Mouse (Mus musculus) kidney, adult 2 months (tissue): ENCODE measurements around the gene Sec31b. TPM values are rescaled to one million over a fixed set of nuclear protein-coding genes. Genes with fewer than 3 reads are reported as not detected.

Source experiments
- DNase-seq: peaks from one replicate; pipeline ENCODE4 v3.0.0; 2021
- H3K27ac ChIP-seq: fragments of 200-500 bp; 2 replicates; pipeline ENCODE4 v1.5.1; 2012; ENCODE audit warnings: low read depth, low read length, control low read depth, inconsistent platforms; ENCODE audit not compliant: insufficient read depth
- H3K27me3 ChIP-seq: fragments of 200-500 bp; replicated peaks from 2 replicates; pipeline ENCODE4 v1.6.1; 2012; ENCODE audit warnings: mild to moderate bottlenecking, moderate library complexity, low read length, inconsistent platforms; ENCODE audit not compliant: control insufficient read depth, insufficient read depth
- H3K36me3 ChIP-seq: fragments of 200-500 bp; 2 replicates; pipeline ENCODE4 v1.6.1; 2012; ENCODE audit warnings: mild to moderate bottlenecking, moderate library complexity, low read length, inconsistent platforms; ENCODE audit not compliant: control insufficient read depth, insufficient read depth
- H3K4me1 ChIP-seq: fragments of 200-500 bp; 2 replicates; pipeline ENCODE4 v1.6.1; 2011; ENCODE audit warnings: low read length; ENCODE audit not compliant: control insufficient read depth, insufficient read depth
- H3K4me3 ChIP-seq: fragments of 200-500 bp; 2 replicates; pipeline ENCODE4 v1.5.1; 2011; ENCODE audit warnings: mild to moderate bottlenecking, low read depth, low read length, control low read depth; ENCODE audit not compliant: insufficient read depth
- CTCF ChIP-seq: fragments of 200-500 bp; conservative IDR thresholded peaks from 2 replicates; pipeline ENCODE4 v1.5.1; 2011; ENCODE audit warnings: low read depth, mild to moderate bottlenecking, control low read depth, low read length, moderate library complexity, mixed read lengths; ENCODE audit not compliant: insufficient read depth, insufficient read length
- POLR2A ChIP-seq: fragments of 200-500 bp; IDR thresholded peaks from one replicate; pipeline ENCODE4 v1.6.1; 2011; ENCODE audit warnings: low read depth, low read length, control low read depth
- WGBS: fragments of 180-500 bp; shearing (Covaris S2); methylation state at CpG from one replicate; pipeline ENCODE4 v1.1.7; 2018; 5-methylcytosine and 5-hydroxymethylcytosine counted together
- polyA plus RNA-seq: library from polyadenylated mRNA; depleted of rRNA; stranded (reverse); fragments of >200 nt; gene quantifications from 2 replicates; pipeline ENCODE4 v1.2.3, GENCODE M21; 2012

Gene Sec31b
- polyA plus RNA-seq, 1 experiment: 5.3 TPM

- TF ChIP-seq CTCF (0 out of 2 replicates have a peak, but pooled peaks have one; percentile 2), POLR2A (no peak)
- no peak overlapping the region for H3K27ac ChIP-seq
- H3K27me3 ChIP-seq: no peaks in the 10 kb centered on the region
- H3K4me3 ChIP-seq: no peak overlapping the region
- peak; percentile 15 for DNase-seq
- H3K4me1 ChIP-seq: no peaks in the 10 kb centered on the region; the same call in 1 of the 2 replicates
- 54% methylated on average over 14 of the region's 14 CpGs for WGBS
- no peaks in the 10 kb centered on the region for H3K36me3 ChIP-seq
Measured at GRCm38 (mm10) chr19:44514521-44515451, 30.9 kb downstream of the Sec31b start.

DNA sequence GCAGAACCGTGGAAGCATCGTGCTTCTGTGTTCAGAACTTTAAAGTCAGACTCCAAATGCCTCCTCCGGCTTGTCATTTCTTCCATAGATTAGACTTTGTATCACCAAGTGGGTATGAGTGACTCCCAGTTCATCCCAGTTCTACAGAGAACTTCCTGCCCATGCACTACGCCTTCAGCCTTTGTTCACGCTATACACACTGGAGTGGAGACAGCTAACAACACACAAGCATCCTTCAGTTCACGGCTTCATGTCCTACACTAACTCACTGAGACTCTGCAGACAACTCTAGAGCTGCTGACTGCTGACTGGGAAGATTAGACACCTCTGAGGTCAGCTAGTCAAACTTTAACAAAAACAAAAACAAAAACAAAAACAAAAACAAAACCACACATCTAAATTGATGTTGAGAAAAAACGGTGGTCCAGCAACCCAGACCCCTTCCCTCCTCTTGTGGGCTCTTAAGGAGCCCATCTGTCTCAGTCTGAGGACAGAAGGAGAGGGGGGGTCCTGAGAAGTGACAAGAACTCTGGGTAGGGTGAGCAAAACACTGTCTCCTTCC, 31.7 kb downstream of the Sec31b start:
- WGBS: 38% methylated on average over 7 of the region's 7 CpGs

DNA sequence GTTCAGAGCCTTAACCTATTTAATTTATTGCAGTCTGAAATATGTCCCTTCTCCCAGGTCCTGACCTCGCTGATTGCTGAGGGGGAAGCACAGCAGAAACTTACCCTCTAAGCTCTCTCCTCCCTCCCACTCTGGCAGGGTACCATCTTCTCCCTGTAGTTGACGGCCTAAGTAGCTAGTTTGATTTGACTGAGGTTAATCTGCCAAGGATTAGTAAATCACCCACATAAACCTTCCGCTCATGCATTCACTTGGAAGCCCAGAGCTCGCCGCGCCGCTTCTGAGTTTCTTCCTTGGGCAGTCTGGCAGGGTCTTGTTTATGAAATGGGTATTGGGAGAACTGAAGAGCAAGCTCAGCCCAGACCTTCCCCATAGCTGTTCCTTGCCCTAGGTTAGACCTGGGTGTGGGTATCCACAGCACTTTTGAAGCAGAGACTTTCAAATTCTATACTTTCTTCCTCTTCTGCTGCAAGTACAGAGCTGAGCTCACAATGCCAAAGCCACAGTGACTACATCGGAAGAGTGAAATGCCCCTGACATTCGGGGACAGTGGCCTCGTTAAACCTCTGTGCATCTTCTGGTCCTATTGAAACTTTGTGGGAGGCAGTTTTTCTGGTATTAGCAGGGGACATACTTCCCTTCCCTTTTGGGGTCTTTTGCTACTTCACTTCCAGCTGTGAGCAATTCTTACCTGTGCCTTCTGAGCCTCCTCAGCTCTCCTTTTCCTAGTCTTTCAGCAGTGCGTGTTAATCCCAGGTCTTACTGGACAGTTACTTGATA, 32.4 kb downstream of the Sec31b start:
- no peak overlapping the region for H3K4me3 ChIP-seq
- H3K27me3 ChIP-seq: no peaks in the 10 kb centered on the region
- H3K36me3 ChIP-seq: no peaks in the 10 kb centered on the region
- no peak overlapping the region for H3K27ac ChIP-seq
- DNase-seq: no peak
- no peak for TF ChIP-seq CTCF
- no peak for TF ChIP-seq POLR2A
- no peaks in the 10 kb centered on the region for H3K4me1 ChIP-seq
- 50% methylated on average over 11 of the region's 11 CpGs for WGBS

More for the DNA sequence above, 31.7 kb downstream of the Sec31b start:
- Histone ChIP-seq H3K4me1 (no peaks in the 10 kb centered on the region; the same call in 1 of the 2 replicates), H3K36me3 (no peaks in the 10 kb centered on the region), H3K4me3 (no peak overlapping the region), H3K27me3 (no peaks in the 10 kb centered on the region), H3K27ac (no peak overlapping the region)
- TF ChIP-seq POLR2A (no peak), CTCF (no peak)
- no peak for DNase-seq

DNA sequence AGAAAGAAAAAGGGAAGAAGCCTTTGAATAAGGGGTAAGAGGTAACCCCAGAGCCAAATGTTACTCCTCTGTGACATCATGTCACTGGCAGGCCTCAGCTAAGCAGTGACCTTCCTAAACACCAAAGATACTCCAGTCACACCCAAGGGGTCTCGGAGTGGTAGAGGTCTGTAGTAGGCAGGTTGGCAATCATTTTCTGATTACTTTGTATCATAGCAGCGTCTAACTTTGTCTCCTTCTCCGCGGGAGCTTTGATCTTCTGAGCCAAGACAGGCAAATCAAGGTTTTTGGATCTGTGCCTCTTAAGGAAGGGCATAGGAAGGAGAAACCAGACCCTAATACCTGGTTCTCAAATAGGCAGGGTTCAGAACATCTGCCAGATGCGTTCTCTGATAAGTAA, 33.1 kb downstream of the Sec31b start:
- DNase-seq: no peak
- H3K36me3 ChIP-seq: no peaks in the 10 kb centered on the region
- no peaks in the 10 kb centered on the region for H3K27me3 ChIP-seq
- no peak overlapping the region for H3K27ac ChIP-seq
- no peak overlapping the region for H3K4me3 ChIP-seq
- 60% methylated on average over 5 of the region's 5 CpGs for WGBS
- no peaks in the 10 kb centered on the region for H3K4me1 ChIP-seq
- TF ChIP-seq CTCF (no peak), POLR2A (no peak)

DNA sequence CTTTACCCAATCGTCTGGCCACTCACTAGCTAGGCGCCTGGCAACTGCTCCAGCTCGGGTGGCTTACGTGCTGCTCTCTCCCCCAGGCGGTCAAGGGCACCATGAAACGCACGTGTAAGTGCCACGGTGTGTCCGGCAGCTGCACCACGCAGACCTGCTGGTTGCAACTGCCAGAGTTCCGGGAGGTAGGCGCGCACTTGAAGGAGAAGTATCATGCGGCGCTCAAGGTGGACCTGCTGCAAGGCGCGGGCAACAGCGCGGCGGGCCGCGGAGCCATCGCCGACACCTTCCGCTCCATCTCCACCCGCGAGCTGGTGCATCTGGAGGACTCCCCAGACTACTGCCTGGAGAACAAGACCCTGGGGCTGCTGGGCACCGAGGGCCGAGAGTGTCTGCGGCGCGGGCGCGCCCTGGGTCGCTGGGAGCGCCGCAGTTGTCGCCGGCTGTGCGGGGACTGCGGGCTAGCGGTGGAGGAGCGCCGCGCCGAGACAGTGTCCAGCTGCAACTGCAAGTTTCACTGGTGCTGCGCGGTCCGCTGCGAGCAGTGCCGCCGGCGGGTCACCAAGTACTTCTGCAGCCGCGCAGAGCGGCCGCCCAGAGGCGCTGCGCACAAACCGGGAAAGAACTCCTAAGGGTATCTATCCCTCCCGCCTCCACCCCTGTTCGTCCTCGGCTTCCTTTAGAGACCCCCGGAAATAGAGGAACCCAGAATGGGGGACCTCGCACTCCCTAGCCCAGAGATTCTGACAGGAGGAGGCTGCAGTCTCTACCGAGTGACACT, 34.0 kb downstream of the Sec31b start:
- H3K27ac ChIP-seq: no peak overlapping the region
- H3K27me3 ChIP-seq: no peaks in the 10 kb centered on the region
- H3K4me1 ChIP-seq: no peaks in the 10 kb centered on the region
- WGBS: 4% methylated on average over 66 of the region's 66 CpGs
- TF ChIP-seq POLR2A (no peak), CTCF (no peak)
- peak; percentile 56 for DNase-seq
- H3K36me3 ChIP-seq: no peaks in the 10 kb centered on the region
- H3K4me3 ChIP-seq: peak overlapping the region; percentile 33

DNA sequence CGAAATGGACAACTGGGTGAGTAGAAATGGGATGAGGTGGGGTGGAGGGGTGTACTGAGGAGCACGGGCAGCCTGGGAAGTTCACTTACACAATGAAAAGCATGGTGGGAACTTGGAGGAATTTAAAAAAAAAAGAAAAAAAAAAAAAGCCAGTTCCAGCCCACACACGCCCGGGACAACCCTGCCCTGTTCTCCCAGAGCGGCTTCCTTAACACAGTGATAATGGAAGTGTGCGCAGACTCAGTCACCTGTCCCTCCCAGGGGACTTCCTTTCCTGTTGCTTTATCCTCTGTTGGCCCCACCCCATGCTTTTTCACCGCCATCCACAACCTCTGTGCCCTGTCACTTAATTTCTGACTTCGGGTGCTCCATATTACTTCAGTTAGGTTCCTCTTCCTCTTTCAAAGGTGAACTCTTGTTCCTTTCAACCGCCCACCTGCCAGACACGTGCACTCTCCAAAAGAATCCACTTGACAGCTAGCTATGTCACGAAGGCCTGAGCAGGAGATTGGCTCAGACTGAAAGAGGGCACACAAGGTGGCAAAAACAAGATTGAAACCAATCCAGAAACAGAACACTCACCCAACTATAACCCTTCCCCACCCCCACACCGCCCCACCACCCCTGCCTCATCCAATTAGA, 35.0 kb downstream of the Sec31b start:
- WGBS: 17% methylated on average over 12 of the region's 12 CpGs
- Histone ChIP-seq H3K4me3 (no peak overlapping the region), H3K4me1 (no peaks in the 10 kb centered on the region), H3K27ac (no peak overlapping the region), H3K27me3 (no peaks in the 10 kb centered on the region), H3K36me3 (no peaks in the 10 kb centered on the region)
- TF ChIP-seq CTCF (no peak), POLR2A (no peak)
- DNase-seq: no peak
